Comparison of ENCODE assay signal across 18 mouse cellular contexts in genomic region chr7:121501666-121502065, GRCm38 (mm10).
A peak's percentile ranks its signal among the peaks of the same experiment; 100 is the strongest.
DNase-seq lines count a peak whose midpoint lies in the region; ATAC-seq lines count a peak whose summit lies in the region.
"Had no signal": no experiment of that assay in that cellular context is flagged by ENCODE, and none has a peak within 500 bp of the region (broad histone marks: within the 10 kb centered on the region; RNA-seq: fewer than 3 reads in every experiment).

No protein-coding gene starts in this region.

- no peak for ATAC-seq in granulocyte monocyte progenitor cell, adult 5-6 weeks (replicated peaks; ENCODE audit: poor library complexity, severe bottlenecking)
- ATAC-seq: forebrain, embryonic 16.5 days; hindbrain, postnatal 0 days had no signal

- peak; percentile 46 for DNase-seq in heart, adult 11 months
- no peak for DNase-seq in heart, adult 9 months (ENCODE audit: low spot score in 2 of 2)
- DNase-seq in frontal cortex, postnatal 14 days (ENCODE audit: low spot score in 2 of 2): peak; percentile 39 to 51
- DNase-seq in left cerebral cortex, postnatal 14 days (ENCODE audit: low spot score in 2 of 2): peak; percentile 69 to 83
- peak; percentile 67 for DNase-seq in right cerebral cortex, postnatal 25 days
- no peak for DNase-seq in adrenal gland, adult 18-20 months (ENCODE audit: low spot score in 2 of 2)
- DNase-seq in thymus, postnatal 36 days: no peak
- DNase-seq: adrenal gland, adult 2 months; cerebellum, adult 2 months; gastrocnemius, postnatal 36 days; heart, postnatal 4 days; kidney, adult 11 months; kidney, postnatal 10 days; lung, adult 18-20 months; thymus, adult 2 months had no signal

- intact Hi-C loops in left cerebral cortex, postnatal 14 days (cut with DNase I): no loop called here

Comparison
In these comparisons a context has a peak if more than half of its experiments do, and no peak if none do; other contexts are left out.
1. DNase-seq: peak in heart, adult 11 months (single experiment), frontal cortex, postnatal 14 days (2 of 2), left cerebral cortex, postnatal 14 days (2 of 2) and right cerebral cortex, postnatal 25 days (single experiment); none in heart, adult 9 months (0 of 2), adrenal gland, adult 18-20 months (0 of 2) and thymus, postnatal 36 days (0 of 2).